Mouse (Mus musculus) hindbrain, embryonic 14.5 days (tissue): Measurements from ENCODE around the gene Cbln1. TPM values are rescaled to one million over a fixed set of nuclear protein-coding genes. Genes with fewer than 3 reads are reported as not detected.

Experiments used
- ATAC-seq: fragments of 200-750 bp; cut with Nextera tagmentation; 2 replicates; pipeline ENCODE4 v1.8.0; 2017; ENCODE audit warnings: moderate number of reproducible peaks, mild to moderate bottlenecking, moderate TSS enrichment, moderate library complexity; ENCODE audit not compliant: low FRiP score
- DNase-seq: peaks from one replicate; pipeline ENCODE4 v3.0.0-alpha.2; 2015; ENCODE audit warnings: low spot score
- H3K27ac ChIP-seq: fragments of 300-500 bp; sonication (generic); 2 replicates; pipeline ENCODE4 v1.5.1; 2014; ENCODE audit warnings: mild to moderate bottlenecking, moderate library complexity
- H3K27me3 ChIP-seq: fragments of 300-500 bp; sonication (generic); 2 replicates; pipeline ENCODE4 v1.6.1; 2014; ENCODE audit warnings: mild to moderate bottlenecking, low read length, mixed read lengths; ENCODE audit not compliant: control insufficient read depth, insufficient read depth
- H3K36me3 ChIP-seq: fragments of 300-500 bp; sonication (generic); replicated peaks from 2 replicates; pipeline ENCODE4 v1.6.1; 2014; ENCODE audit not compliant: control insufficient read depth, insufficient read depth
- H3K4me1 ChIP-seq: fragments of 300-500 bp; sonication (generic); replicated peaks from 2 replicates; pipeline ENCODE4 v1.6.1; 2014; ENCODE audit warnings: antibody characterized with exemption, low read length, mixed read lengths; ENCODE audit not compliant: control insufficient read depth, insufficient read depth
- H3K4me2 ChIP-seq: fragments of 300-500 bp; sonication (generic); replicated peaks from 2 replicates; pipeline ENCODE4 v1.6.1; 2014; ENCODE audit warnings: mild to moderate bottlenecking, moderate library complexity
- H3K4me3 ChIP-seq: fragments of 300-500 bp; sonication (generic); replicated peaks from 2 replicates; pipeline ENCODE4 v1.5.1; 2014; ENCODE audit warnings: mild to moderate bottlenecking, low read length
- H3K9ac ChIP-seq: fragments of 300-500 bp; sonication (generic); 2 replicates; pipeline ENCODE4 v1.6.1; 2014
- H3K9me3 ChIP-seq: fragments of 300-500 bp; sonication (generic); 2 replicates; pipeline ENCODE4 v1.6.1; 2016; ENCODE audit warnings: low read length; ENCODE audit not compliant: control insufficient read depth
- WGBS: fragments of 180-500 bp; shearing (Covaris S2); extraction: QIAGEN DNeasy Blood & Tissue Kit; methylation state at CpG from one replicate; pipeline ENCODE4 v1.1.7; 2014; 5-methylcytosine and 5-hydroxymethylcytosine counted together
- polyA plus RNA-seq: library from polyadenylated mRNA; unstranded; fragments of >200 nt; fragmentation: Nextera tagmentation; extraction: Ambion mirVana; gene quantifications from 2 replicates; pipeline ENCODE4 v1.2.1, GENCODE M21; 2014

Gene Cbln1
- polyA plus RNA-seq, result 37.4 and 38.0 TPM in 2 replicates

- no peaks in the 10 kb centered on the region for H3K36me3 ChIP-seq
- H3K9me3 ChIP-seq, result no peaks in the 10 kb centered on the region
- H3K4me2 ChIP-seq, result peak within 1 kb of the TSS; percentile 84
- peaks cover 55% of the 10 kb centered on the region for H3K27me3 ChIP-seq
- H3K4me3 ChIP-seq, result peak within 1 kb of the TSS; percentile 71
- peak; percentile 92 for DNase-seq
- H3K4me1 ChIP-seq, result peaks cover 33% of the 10 kb centered on the region
- under 1% methylated on average over 109 of the region's 122 CpGs for WGBS
- peak; percentile 95 for ATAC-seq
- peak within 1 kb of the TSS; percentile 86 for H3K27ac ChIP-seq
- peak within 1 kb of the TSS; percentile 74 for H3K9ac ChIP-seq
These were observed at the start of gene Cbln1 for GRCm38 (mm10) chr8:87472271-87473236. Cbln1 (minus strand) TSS chr8:87472609.

- Histone ChIP-seq H3K9me3 (no peaks in the 10 kb centered on the region), H3K4me2 (no peak overlapping the region), H3K27me3 (no peaks in the 10 kb centered on the region), H3K27ac (no peak overlapping the region), H3K9ac (no peak overlapping the region), H3K4me3 (no peak overlapping the region), H3K4me1 (no peaks in the 10 kb centered on the region), H3K36me3 (no peaks in the 10 kb centered on the region; the same call in 1 of the 2 replicates)
- no peak for DNase-seq
- no peak for ATAC-seq
- 97% methylated on average over 3 of the region's 3 CpGs for WGBS
These were observed 44.7 kb upstream of the Cbln1 start for GRCm38 (mm10) chr8:87517132-87517531.

- ATAC-seq, result no peak
- Histone ChIP-seq H3K4me3 (no peak overlapping the region), H3K9ac (no peak overlapping the region), H3K27ac (no peak overlapping the region), H3K4me1 (no peaks in the 10 kb centered on the region), H3K4me2 (no peak overlapping the region), H3K27me3 (no peaks in the 10 kb centered on the region), H3K9me3 (no peaks in the 10 kb centered on the region), H3K36me3 (no peaks in the 10 kb centered on the region)
- DNase-seq, result no peak
- WGBS, result 90% methylated on average over 5 of the region's 5 CpGs
These were observed 41.4 kb upstream of the Cbln1 start for GRCm38 (mm10) chr8:87513796-87514195.

DNA sequence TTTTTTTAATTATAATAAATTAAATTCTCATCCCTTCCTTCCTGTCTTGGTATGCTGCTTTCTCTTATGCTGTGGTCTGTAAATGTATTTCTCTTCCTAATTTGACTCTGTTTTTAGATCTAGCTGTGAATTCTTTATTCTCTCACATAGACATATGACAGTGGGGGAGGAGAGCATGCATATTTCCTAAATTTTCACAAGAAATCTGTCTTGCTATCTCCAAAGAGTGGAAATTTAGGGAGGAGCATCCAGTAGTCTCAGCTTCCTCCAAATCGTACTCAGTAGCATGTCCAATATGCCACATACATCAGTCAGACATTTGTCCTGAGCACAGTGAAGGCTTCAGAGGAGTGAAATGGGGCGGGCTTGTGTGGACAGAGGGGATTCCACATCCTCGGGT, 40.9 kb upstream of the Cbln1 start:
- Histone ChIP-seq H3K27ac (no peak overlapping the region), H3K4me2 (no peak overlapping the region), H3K4me1 (no peaks in the 10 kb centered on the region), H3K36me3 (no peaks in the 10 kb centered on the region), H3K9ac (no peak overlapping the region), H3K4me3 (no peak overlapping the region), H3K9me3 (no peaks in the 10 kb centered on the region), H3K27me3 (no peaks in the 10 kb centered on the region)
- WGBS, result 84% methylated on average over 3 of the region's 3 CpGs
- ATAC-seq (no peak), DNase-seq (no peak)

GRCm38 (mm10) chr8:87512636-87513035, 40.2 kb upstream of the Cbln1 start:
- no peaks in the 10 kb centered on the region for H3K4me1 ChIP-seq
- no peaks in the 10 kb centered on the region for H3K27me3 ChIP-seq
- ATAC-seq (no peak), DNase-seq (no peak)
- H3K9me3 ChIP-seq, result no peaks in the 10 kb centered on the region
- no peak overlapping the region for H3K27ac ChIP-seq
- no peak overlapping the region for H3K9ac ChIP-seq
- WGBS, result 83% methylated on average over 6 of the region's 6 CpGs
- H3K36me3 ChIP-seq, result no peaks in the 10 kb centered on the region
- no peak overlapping the region for H3K4me3 ChIP-seq
- H3K4me2 ChIP-seq, result no peak overlapping the region

DNA sequence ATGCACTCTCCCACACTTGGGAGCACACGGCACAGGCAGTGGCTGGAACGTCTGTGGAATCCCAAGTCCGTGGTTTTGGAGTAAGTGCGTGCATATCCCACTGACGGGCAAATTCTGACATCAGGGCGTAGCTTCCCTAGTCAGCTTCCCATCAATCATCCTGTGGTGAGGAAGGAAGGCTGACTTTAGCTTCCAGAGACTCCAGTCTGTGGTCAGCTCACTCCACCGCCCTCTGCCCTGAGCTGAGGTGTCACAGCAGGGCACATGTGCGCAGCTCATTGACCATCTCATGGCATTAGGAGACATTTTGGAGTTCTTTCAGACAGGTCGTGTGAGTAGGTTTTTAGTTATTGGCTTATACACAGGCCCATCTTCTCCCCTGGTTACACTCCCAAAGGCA, 34.6 kb upstream of the Cbln1 start:
- ATAC-seq, result no peak
- H3K4me2 ChIP-seq, result no peak overlapping the region
- no peaks in the 10 kb centered on the region for H3K27me3 ChIP-seq
- DNase-seq, result no peak
- H3K9ac ChIP-seq, result no peak overlapping the region
- H3K4me1 ChIP-seq, result peaks cover 13% of the 10 kb centered on the region; the same call in 1 of the 2 replicates
- H3K27ac ChIP-seq, result no peak overlapping the region
- H3K9me3 ChIP-seq, result no peaks in the 10 kb centered on the region
- WGBS, result 61% methylated on average over 9 of the region's 9 CpGs
- no peak overlapping the region for H3K4me3 ChIP-seq
- no peaks in the 10 kb centered on the region for H3K36me3 ChIP-seq

GRCm38 (mm10) chr8:87504441-87504840, 32.0 kb upstream of the Cbln1 start:
- peaks cover 13% of the 10 kb centered on the region; the same call in 1 of the 2 replicates for H3K4me1 ChIP-seq
- H3K27ac ChIP-seq, result no peak overlapping the region
- no peak for ATAC-seq
- no peaks in the 10 kb centered on the region for H3K36me3 ChIP-seq
- no peaks in the 10 kb centered on the region for H3K9me3 ChIP-seq
- no peaks in the 10 kb centered on the region for H3K27me3 ChIP-seq
- no peak for DNase-seq
- 74% methylated on average over 5 of the region's 5 CpGs for WGBS
- H3K4me3 ChIP-seq, result no peak overlapping the region
- H3K9ac ChIP-seq, result no peak overlapping the region
- no peak overlapping the region for H3K4me2 ChIP-seq

DNA sequence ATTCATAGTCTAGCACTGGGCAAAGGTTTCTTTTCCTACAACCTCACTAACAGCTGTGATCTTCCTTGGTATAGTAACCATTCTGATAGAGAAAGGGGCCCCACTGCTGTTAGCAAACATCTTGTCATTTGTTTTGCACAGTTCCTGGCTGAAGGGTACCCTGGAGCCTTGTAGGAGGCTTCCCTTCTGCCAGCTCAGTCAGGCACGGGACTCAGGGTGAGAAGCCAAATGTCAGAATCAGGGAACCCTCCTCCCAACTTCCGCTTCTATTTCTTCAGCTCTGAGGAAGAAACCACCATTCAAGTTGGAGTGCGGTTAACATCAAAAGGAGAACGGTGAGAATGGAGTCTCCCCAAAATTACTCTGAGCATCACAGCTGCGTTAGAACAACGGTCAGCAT, 30.3 kb upstream of the Cbln1 start:
- no peak for DNase-seq
- Histone ChIP-seq H3K4me3 (no peak overlapping the region), H3K27me3 (no peaks in the 10 kb centered on the region), H3K9ac (no peak overlapping the region), H3K4me2 (no peak overlapping the region), H3K27ac (no peak overlapping the region), H3K36me3 (no peaks in the 10 kb centered on the region), H3K9me3 (no peaks in the 10 kb centered on the region), H3K4me1 (peaks cover 13% of the 10 kb centered on the region; the same call in 1 of the 2 replicates)
- 70% methylated on average over 6 of the region's 6 CpGs for WGBS
- no peak for ATAC-seq

- H3K9ac ChIP-seq, result no peak overlapping the region
- no peak for ATAC-seq
- no peaks in the 10 kb centered on the region for H3K36me3 ChIP-seq
- 80% methylated on average over 6 of the region's 6 CpGs for WGBS
- DNase-seq, result no peak
- H3K4me2 ChIP-seq, result no peak overlapping the region
- H3K4me1 ChIP-seq, result peaks cover 6% of the 10 kb centered on the region; the same call in 1 of the 2 replicates
- H3K27me3 ChIP-seq, result no peaks in the 10 kb centered on the region
- H3K4me3 ChIP-seq, result no peak overlapping the region
- no peak overlapping the region for H3K27ac ChIP-seq
- no peaks in the 10 kb centered on the region for H3K9me3 ChIP-seq
These were observed 25.2 kb upstream of the Cbln1 start for GRCm38 (mm10) chr8:87497641-87498040.
